Mouse (Mus musculus) ES-E14 (cell line): ENCODE data around the gene Nr1h3.

ENCODE experiments used
- CHD2 ChIP-seq: IDR thresholded peaks from 2 replicates; pipeline ENCODE4 v1.6.1; 2014; ENCODE audit warnings: mild to moderate bottlenecking, low read depth, low read length, inconsistent platforms
- MAFK ChIP-seq: IDR thresholded peaks from 2 replicates; pipeline ENCODE4 v1.6.1; 2014; ENCODE audit warnings: mild to moderate bottlenecking, low read depth, low read length, inconsistent platforms; ENCODE audit not compliant: insufficient read depth
- ZC3H11A ChIP-seq: IDR thresholded peaks from 2 replicates; pipeline ENCODE4 v1.6.1; 2012; ENCODE audit warnings: low read depth, mild to moderate bottlenecking, inconsistent platforms, low read length, borderline replicate concordance
- ZNF384 ChIP-seq: IDR thresholded peaks from 2 replicates; pipeline ENCODE4 v1.6.1; 2012; ENCODE audit warnings: low read depth, low read length, inconsistent platforms

DNA sequence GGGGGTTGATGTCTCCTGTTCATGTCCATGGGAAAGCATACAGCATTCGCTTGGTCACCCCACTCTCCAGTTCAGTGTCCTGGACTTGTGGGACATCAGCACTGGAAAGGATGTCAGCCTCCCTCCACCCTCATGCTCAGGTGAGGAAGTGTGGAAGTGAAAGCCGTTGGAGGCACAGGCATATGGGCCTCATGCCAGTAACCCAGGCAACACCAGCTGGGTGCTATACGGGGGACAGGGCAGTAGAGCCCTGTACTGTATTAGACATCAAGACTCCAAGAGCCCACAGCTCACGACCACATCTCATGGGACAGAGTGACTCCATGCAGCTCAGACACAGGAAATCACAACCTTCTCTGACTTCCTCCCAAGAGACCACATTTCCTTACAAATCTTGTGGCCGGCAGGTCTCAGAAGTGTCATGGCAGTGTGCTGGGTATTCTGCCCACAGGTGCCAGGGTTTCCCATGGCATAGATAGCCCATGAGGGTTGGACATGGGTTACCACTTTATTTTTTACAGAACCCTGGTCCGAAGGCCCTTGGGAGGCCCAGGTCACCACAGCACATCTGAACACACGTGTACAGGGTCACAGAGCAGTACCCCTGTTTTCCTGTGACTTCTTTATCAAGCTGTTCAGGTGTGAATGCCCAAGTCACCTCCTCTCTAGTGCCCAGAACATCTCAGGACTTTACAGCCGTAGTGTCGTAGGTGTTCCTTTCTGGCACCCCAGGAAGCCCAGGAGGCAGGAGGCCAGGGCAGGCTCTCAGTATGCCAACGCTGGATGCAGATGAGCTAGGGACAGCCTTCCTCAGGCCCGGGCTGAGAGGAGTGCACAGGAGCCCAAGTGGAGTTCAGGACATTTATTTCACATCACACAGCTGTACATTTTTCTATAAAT lies 65.9 kb downstream of the Nr1h3 start:
- TF ChIP-seq CHD2 (no peak), ZNF384 (no peak), MAFK (no peak), ZC3H11A (no peak)
